Mouse (Mus musculus): ENCODE results near the gene Wfdc15a.
"Not testable (repeated sequence)": the region's sequence is repeated elsewhere in the genome, so short reads cannot be mapped to it uniquely, and the experiment has no call there.

- not testable (repeated sequence) for TF ChIP-seq CTCF (conservative IDR thresholded peaks at IDR 0.05; ENCODE audit: low read length); NANOG (IDR thresholded peaks at IDR 0.05; ENCODE audit: borderline replicate concordance, low read length)
Observed at GRCm38 (mm10) chr2:164206011-164206410, 6.1 kb upstream of the Wfdc15a start.

Data from E14TG2a.4 (cell line).